Mouse (Mus musculus) thymus, postnatal 36 days (tissue): Measurements from ENCODE around the gene Crebbp.
"Not testable (repeated sequence)": the region's sequence is repeated elsewhere in the genome, so short reads cannot be mapped to it uniquely, and the experiment has no call there.

Source experiments
- DNase-seq, 2 experiments: peaks; one replicate each; pipeline ENCODE4 v3.0.0; 2022; ENCODE audit warnings: mixed read lengths in 2 of 2

Crebbp gene

DNA sequence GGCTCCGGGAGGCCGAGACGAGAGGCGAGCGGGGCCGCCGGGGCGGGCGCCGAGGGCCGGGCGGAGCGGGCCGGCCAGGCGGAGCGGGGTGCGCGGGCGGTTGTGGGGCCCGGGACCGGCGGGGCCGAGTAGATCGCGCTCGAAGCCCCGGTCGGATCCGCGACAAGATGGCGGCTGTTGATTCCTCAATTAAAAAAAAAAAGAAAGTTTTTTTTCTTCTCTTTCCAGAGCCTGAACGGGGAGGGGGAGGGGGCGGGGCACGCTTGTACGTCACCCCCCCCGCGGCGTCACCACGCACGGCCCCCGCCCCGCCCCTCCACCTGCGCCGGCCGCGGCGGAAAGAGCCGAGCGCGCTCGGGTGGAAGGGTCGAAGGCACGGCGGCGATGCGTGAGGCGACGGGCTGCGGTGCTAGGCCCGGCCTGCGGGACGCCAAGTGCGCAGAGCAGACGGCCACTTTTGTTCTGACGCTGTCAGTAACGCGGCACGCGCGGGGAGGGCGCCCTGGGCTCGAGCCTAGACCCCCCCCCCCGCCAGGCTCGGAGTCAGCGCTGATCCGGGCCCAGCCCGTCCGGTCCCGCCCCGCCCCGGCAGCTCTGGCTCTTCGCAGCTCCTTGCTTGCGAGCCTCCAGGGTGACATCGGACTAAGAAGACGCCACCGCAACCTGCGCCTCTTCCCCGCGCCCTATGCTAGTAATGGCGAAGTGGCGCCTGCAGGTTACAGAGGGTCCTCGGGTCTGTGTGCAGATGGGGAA is at the start of gene Crebbp:
TSS of gene Crebbp (minus strand) at position 199 of the 753 bp plus-strand sequence.
- DNase-seq: peak; percentile 91

DNA sequence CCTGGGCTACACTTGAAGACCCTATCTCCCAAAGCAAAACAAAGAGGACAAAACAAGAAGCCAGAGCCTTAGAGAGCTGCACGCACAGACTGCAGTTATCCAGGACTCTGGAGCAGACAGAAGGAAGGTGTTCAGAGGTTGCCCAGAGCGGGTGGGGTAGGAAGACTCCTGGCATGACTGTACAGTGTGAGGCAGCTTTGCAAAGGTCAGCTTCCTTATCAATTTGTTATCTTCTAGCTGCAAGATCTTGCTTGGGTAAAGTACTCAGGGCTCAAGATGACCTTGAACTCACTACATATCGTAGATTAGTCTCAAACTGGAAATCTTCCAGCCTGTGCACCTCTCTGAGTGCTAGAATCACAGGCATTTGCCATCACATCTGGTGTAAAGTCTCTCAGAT is 49.7 kb upstream of the Crebbp start:
- DNase-seq: no peak

DNA sequence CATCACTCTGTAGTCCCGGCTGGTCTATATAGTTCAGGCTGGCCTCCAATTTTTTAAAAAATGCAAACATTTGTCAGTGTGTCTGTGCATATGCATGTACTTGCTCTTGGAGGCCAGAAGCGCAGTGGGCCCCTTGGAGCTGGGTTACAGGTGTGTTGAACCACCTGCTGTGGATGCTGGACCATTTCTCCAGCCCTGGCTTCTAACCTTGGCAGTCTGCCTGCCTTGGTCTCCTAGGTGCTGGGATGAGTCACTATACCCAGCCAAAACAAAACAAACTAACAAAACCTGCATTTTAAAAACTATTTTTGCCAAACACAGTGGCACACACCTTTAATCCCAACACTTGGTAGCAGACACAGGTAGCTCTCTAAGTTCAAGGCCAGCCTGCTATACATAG is 43.7 kb upstream of the Crebbp start:
- DNase-seq: no peak

DNA sequence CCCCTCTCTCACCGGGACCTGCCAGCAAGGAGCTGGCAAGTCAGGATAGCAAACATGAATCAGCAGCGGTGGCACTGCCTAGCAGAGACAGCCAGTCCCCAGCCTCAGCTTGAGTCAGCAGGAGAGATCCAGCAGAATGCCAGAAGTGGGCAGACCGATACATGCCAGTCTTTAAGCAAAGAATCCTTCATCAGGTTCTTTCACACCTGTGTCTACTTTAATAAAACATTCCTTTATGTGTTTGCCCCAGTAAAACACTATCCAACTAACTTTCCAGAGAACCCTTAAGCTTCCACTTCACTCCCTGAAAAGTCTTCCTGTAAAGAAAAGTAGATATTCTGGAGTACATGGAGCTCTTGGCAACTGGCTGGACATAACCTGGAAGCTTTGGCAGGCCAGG is 35.0 kb upstream of the Crebbp start:
- no peak for DNase-seq

DNA sequence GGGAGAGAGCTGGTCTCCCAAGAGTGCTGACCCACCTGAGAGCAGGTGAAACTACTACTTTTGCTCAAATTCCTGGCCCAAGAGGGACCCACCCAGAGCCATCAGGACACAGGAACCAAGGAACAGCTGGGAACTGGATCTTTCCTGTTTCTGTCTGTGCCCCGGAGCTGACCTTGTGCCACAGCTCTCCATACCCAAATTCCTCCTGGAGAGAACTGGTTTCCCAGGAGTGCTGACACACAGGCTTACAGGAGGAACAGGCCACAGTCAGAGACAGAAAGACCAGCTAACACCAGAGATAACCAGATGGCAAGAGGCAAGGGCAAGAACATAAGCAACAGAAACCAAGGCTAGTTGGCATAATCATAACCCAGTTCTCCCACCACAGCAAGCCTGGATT is 31.4 kb upstream of the Crebbp start:
- not testable (repeated sequence) for DNase-seq

DNA sequence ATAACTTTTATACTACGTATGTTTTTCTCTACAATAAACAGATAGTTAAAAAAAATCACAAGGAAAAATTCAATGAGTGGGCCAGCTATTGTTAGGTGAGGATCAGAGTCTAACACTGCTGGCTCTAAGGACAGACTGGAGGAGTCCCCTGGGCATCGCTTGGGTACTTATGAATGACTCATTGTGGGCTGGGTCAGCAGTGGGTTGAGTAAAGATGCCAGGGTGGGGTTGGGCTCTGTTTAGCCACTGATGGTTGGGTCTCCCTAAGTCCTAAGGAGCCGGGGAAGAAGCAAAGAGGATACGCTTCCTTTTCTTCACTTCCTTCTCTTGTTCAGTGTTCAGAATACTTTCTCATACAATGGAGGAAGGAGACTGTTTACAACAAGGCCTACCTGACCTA is 22.3 kb upstream of the Crebbp start:
- DNase-seq: no peak

DNA sequence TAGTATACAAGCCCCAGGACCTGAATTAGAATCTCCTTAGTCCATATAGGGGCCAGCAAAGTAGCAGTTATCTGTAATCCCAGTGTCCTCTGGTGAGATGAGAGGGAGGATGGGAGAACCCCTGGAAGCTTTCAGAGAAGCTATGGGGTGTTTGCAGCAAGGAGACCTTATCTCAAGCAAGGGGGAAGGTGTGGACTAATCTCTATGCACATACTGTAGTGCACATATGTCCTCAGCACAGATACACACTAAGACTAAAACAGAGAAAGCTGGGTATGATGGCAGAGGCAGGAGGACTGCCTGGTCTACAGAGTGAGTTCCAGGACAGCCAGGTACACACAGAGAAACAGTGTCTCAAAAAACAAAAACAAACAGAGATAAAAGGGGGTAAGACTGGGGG is 21.8 kb upstream of the Crebbp start:
- DNase-seq: no peak

DNA sequence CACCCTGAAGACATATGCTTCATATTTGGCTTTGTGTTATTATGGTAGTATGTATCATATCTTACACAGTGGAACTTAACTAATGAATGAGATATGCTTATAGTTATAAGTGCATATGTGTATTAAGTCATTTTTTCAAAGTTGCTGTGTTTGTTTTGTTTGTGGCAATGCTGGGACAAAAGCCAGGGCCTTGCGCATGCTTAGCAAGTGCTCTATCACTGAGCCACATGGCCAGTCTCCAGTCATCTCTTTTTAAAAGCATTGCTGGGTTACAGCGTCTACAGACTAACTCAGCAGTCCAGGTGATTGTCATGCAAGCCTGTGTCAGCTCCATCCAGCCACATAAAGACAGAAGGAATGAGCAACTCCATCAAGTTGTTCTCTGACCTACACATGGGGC is 12.0 kb upstream of the Crebbp start:
- no peak for DNase-seq

DNA sequence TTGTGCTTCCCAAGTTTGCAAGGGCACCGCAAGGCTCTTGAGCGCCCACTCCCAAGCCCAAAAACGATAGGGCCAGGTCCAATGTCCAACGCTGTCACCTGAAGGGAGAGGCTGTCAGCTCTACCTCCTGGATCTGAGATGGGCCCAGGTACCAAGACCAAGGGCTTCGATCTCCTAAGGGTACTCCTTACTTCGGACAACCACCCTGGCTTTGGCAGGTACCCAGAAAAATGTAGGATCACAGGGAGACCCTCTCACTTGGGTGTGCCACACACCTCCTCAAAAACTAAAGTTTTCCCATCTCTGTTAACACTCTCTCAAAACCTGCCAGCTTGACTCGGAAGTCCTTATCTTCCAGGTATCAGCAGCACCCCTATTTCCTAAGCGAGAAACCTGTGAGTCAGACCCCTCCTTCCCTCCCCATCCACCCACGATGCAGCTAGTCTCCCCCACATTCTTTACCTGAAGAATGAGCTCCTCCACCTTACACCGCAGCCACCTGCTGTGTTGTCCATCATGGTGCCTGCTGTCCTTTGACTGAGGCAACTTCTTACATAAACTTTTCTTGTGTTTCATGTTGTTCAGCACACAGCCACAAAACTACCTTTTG is 939 bp upstream of the Crebbp start:
- no peak for DNase-seq

DNA sequence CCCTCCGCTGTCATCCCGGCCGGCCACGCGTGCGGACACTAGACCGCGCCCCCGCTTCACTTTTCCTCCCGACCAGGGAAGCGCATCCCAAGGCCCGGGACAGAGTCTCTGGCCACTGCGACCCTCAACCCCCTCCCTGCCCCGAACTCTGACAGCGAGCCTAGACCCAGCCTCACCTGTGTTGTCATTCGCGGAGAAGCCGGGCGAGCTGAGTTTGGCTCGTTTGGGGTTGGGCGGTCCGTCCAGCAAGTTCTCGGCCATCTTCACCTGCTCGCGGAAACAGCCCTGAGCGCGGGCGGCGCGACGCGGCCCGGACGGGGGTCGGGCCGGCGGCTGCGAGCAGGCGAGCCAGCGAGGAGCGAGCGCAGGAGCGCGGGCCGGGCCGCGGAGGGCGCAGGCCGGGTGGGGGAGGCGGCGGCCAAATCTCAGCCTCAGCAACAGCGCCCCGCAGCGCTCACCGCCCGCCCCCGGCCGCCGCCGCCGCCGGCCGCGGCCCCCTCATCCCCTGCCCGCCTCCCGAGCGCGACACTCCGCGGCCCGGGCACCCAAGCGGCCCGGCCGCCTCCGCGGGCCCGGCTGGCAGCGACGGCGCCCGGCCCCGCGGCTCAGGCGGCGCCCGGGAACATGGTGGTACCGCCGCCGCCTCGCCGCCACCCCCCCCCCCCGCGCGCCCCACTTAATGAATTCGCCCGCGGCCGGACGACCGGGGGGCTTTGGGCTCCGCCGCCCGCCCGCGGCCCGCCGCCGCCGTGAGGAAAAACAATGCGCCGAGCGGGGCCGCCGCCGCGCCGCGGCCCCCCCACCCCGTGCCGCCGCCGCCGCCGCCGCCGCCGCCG is 616 bp downstream of the Crebbp start:
- DNase-seq: peak; percentile 69 to 76

DNA sequence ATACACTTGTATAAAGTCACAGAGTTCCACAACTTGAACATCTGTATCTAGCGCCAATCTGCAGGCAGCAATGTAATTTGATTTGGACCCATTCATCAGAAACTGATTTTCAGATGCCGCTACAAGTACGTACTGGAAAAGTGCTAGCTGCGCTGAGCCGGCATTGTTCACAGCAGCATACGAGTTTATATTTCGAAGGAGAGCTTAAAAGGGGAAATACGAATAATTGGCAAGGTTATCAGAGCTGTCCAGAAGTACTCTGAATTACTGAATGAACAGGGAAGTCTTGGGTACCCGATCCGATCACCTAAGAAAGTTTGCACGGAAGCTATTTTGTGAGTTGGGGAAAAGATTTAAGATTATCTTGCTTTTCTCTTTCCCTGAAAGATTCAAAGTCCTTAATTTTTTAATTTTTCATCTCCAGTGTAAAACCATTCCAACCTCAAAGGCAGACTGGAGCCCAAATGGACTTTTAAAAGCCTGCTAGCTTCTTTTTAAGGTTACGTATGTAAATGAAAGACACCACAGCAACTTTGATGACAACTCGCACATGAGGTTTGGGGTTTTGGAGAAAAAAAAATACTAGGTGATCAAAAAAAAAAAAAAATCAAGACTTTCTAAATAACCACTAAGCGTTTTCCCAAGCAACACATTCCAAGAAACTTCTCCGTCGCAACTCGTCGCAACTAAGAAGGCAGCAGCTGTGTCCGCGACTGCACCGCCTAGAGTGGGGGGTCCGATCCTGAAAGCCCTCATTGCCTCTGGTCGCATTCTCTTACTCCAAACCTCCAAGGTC is 1.4 kb downstream of the Crebbp start:
- no peak for DNase-seq

DNA sequence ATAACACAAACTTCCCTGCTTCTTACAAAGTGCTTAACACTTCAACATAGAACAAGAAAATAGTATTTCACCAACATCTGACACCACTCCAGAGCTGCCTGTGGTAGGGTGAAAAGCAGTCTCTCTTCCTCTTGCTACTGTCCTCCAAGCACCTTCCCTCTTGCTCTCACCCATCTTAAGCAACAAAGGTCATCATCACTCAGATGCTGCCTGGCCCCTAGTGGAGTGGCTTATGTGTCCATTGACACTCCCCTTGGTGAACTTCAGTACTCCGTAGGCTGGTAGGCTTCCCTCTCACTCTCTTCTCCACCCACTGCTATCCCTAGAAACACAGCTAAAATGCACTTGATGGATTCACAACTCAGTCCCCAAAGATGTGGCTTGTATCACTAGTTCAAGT is 3.5 kb downstream of the Crebbp start:
- DNase-seq: no peak

DNA sequence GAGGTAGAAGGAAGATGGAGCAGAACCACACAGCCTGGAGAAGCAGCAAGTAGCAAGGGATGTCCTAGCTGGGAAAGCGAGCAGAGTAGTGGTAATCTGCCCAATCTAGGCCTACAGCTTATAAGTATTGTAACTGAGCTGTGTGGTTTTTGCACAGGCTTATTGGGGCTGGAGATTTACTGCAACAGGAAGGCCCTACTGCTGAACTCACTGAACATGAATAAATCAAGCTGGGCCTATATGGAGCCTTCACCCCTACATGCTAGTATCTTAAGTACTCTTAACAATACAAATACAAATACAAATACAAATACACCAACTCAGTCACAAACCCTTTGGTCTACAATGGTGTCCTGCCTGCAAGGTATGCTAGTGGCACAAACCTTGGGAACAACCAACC is 10.2 kb downstream of the Crebbp start:
- DNase-seq: no peak

DNA sequence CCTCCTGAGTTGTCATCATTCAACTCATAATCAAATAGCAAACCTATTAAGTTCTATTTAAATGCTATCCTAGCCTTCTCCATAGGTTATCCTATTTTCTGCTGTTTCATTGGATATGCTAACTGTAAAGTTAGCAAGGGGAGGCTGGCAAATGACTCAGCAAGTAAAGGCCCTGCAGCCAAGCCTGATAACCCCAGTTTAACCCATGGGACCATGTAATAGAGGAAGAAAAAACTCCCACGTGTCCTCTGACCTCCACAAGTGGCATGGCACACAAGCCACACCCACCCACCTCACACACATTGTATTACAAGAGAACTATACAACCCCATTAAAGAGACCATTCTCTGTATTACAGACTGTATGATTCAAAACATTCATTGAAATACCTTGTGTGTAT is 13.8 kb downstream of the Crebbp start:
- DNase-seq: no peak

DNA sequence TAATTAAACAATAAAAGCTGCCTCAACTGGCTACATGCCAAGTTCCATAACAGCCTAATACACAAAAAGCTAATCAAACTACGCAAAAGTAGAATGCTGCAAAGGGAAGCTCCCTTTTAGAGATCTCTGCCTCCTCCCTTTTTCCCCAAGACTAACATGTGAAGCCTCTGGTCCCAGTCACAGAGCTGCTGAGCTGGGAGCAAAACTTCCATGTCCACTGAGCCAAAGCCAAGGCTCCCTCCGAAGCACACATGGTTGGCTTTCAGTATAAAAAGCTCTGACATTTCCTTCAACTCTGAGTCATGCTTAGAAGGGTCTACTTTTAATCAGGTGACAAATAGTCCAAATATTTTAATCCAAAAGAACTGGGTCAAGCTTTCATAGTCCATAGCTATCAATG is 14.2 kb downstream of the Crebbp start:
- no peak for DNase-seq

DNA sequence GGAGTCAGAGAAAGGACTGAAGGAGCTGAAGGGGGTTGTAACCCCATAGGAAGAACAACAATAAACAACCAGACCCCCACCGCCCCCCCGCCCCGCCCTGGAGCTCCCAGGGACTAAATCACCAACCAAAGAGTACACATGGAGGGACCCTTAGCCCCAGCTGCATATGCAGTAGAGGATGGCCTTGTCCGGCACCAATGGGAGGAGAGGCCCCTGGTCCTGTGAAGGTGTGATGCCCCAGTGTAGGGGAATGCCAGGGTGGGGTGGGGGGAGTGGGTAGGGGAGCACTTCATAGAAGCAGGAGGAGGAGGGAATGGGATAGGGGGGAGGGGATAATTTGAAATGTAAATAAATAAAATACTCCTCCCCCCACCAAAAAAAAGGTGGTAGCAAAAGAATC is 15.8 kb downstream of the Crebbp start:
- DNase-seq: no peak

DNA sequence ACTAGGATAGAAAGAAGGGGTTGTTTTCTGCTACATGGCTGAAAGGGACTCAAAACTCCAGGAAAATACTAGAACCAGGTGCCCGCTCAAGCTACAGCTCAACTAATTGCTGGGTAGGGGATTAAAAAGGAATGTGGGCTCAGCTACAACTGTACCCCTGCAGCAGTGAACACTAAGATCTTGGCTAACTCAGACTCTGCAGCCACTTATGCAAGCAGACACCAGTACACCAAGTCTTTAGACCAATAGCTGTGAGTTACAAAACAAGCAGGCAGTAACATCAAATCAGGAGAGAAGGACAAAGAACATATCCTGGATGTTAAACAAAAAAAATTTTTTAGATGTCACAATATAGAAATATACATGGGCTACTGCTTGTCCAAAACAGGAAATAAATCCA is 23.6 kb downstream of the Crebbp start:
- DNase-seq: no peak

DNA sequence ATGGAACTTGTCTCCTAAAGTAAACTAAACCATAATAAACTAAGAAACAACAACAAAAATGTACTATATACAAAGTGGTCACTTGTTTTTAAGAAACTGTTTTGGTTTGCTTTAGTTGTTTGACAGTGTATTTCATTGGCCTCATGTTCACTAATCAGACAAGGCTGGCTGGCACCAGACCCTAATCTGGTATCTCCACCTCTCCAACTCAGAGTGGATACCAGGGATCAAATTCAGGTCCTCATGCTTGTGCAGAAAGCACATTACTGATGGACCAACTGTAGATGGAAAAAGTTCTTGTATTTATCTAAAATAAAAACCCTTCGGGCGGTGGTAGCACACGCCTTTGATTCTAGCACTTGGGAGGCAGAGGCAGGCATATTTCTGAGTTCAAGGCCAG is 38.7 kb downstream of the Crebbp start:
- no peak for DNase-seq

DNA sequence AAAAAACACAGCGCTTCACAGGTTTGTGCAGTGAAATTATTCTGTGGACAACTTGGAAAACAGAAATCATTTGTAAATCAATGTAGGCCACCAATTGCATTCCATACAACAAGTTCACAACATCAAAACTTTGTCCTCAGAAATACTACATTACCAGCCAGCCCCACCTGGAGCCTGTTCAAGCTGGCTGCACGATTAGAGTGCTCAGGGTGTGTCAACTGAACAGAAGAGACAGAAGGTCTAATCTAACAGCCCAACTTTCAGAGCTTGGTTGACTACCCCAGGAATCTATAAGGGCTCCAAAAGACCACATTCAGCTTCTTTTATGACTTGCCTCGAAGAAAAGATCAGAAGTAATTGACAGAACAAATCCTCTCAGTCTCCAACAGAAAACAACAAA is 44.3 kb downstream of the Crebbp start:
- no peak for DNase-seq

DNA sequence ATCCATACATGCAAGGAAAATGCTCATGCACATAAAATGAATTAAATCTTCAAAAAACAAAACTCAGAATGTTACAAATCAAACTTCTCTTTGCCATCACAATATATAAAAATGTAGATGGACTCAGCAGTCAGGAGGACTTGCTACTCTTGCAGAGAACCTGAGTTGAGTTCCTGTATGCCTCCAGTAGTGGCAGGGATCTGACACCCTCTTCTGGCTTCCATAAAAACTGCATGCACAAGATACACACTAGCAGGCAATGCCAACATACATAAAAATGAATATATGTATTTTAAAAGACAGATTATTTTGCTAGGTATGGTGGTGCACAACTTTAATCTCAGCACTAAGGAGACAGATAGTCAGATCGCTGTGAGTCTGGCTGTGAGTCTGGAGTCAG is 45.3 kb downstream of the Crebbp start:
- DNase-seq: no peak

DNA sequence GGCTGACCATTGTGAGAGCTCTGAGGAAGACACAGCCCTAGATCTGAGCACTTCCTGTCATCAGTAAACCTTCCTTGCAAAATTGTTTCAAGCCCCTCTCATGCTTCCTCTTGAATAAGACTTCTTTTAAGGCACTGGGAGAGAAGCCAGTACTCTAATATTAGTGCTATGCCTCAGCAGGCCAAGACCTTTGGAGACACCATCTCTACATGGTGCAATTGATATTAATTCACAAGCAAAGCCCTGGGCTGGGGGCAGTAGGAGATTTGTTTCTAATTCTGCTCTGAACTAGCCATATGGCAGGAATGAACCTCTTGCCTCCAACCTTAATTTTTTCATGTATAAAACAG is 52.9 kb downstream of the Crebbp start:
- DNase-seq: no peak

DNA sequence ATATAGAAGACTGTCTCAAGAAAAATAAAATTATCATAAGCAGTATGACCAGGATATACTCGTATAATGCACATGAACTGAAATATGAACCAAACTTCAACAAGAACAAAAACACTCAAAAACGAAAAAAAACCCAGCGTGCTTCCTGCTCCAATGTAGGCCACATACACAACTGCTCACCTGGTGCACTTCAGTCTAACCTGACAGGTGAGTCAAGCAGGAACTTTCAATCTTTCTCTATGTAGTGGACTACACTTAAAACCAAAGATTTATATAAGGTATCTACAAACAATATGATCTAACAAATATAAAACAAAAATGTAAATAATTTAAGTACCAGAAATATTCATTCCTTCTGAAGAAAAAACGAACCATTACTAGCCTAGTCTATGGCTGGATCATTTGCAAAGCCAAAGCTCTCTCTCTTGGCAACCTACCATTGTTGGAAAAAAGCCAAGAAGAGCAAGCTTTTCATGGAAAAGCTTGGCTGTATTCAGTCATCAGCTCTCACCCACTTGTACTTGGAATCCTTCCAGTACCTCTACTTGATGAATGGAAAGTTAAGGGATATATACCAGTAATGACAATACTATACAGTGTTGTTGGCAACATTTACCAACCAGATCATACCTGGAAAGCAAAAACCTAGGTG is 53.4 kb downstream of the Crebbp start:
- DNase-seq: no peak

DNA sequence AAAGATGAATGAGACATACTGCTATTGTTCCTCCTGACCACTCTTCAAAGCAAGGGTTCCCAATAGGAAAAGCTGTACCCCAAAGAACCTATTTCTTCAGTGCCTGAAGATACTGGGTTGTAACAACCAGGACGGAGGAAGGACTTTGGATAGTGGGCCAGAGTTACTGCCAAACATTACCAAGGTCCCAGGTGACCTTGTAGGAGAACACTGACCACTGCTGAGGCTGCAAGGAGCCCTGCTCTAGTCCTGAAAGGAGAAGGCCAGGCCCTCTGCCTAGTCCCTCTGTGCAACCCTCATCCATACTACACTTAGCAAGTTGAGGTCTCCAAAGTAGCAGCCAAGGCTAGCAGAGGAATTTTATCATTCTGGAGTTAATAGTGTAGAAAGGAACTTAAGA is 60.7 kb downstream of the Crebbp start:
- DNase-seq: no peak
